Mouse (Mus musculus) kidney, postnatal 0 days (tissue): ENCODE data around the gene Ube2c. TPM values are rescaled to one million over a fixed set of nuclear protein-coding genes. Genes with fewer than 3 reads are reported as not detected.

Experiments
- ATAC-seq: fragments of 200-750 bp; cut with Nextera tagmentation; replicated peaks from 2 replicates; pipeline ENCODE4 v1.8.0; 2017; ENCODE audit warnings: low read depth, moderate number of reproducible peaks, moderate TSS enrichment, moderate library complexity; ENCODE audit not compliant: low FRiP score
- DNase-seq: peaks from one replicate; pipeline ENCODE4 v3.0.0-alpha.2; 2016; ENCODE audit warnings: low spot score
- H3K27ac ChIP-seq: fragments of 300-500 bp; sonication (generic); 2 replicates; pipeline ENCODE4 v1.5.1; 2014; ENCODE audit warnings: mild to moderate bottlenecking
- H3K27me3 ChIP-seq: fragments of 300-500 bp; sonication (generic); 2 replicates; pipeline ENCODE4 v1.6.1; 2014; ENCODE audit warnings: low read length, mixed read lengths; ENCODE audit not compliant: insufficient read depth
- H3K36me3 ChIP-seq: fragments of 300-500 bp; sonication (generic); 2 replicates; pipeline ENCODE4 v1.6.1; 2014; ENCODE audit warnings: low read length, mixed read lengths; ENCODE audit not compliant: insufficient read depth
- H3K4me1 ChIP-seq: fragments of 300-500 bp; sonication (generic); replicated peaks from 2 replicates; pipeline ENCODE4 v1.6.1; 2014; ENCODE audit warnings: antibody characterized with exemption, low read length, mixed read lengths; ENCODE audit not compliant: insufficient read depth
- H3K4me2 ChIP-seq: fragments of 300-500 bp; sonication (generic); 2 replicates; pipeline ENCODE4 v1.6.1; 2014; ENCODE audit warnings: mild to moderate bottlenecking, low read length, moderate library complexity, mixed read lengths
- H3K4me3 ChIP-seq: fragments of 300-500 bp; sonication (generic); replicated peaks from 2 replicates; pipeline ENCODE4 v1.5.1; 2014; ENCODE audit warnings: low read depth, low read length
- H3K9ac ChIP-seq: fragments of 300-500 bp; sonication (generic); 2 replicates; pipeline ENCODE4 v1.6.1; 2014; ENCODE audit warnings: low read depth, low read length
- H3K9me3 ChIP-seq: fragments of 300-500 bp; sonication (generic); replicated peaks from 2 replicates; pipeline ENCODE4 v1.6.1; 2016; ENCODE audit warnings: low read length, inconsistent platforms, mixed read lengths
- CTCF ChIP-seq: IDR thresholded peaks from 2 replicates; pipeline ENCODE4 v1.5.1; 2016; ENCODE audit warnings: antibody characterized with exemption, low read depth, mild to moderate bottlenecking, moderate library complexity
- WGBS: fragments of 180-500 bp; shearing (Covaris S2); extraction: QIAGEN DNeasy Blood & Tissue Kit; methylation state at CpG from one replicate; pipeline ENCODE4 v1.1.7; 2014; 5-methylcytosine and 5-hydroxymethylcytosine counted together
- polyA plus RNA-seq: library from polyadenylated mRNA; unstranded; fragments of >200 nt; fragmentation: Nextera tagmentation; extraction: Ambion mirVana; gene quantifications from 2 replicates; pipeline ENCODE4 v1.2.1, GENCODE M21; 2015

Gene Ube2c
- polyA plus RNA-seq, result 132 and 156 TPM in 2 replicates

DNA sequence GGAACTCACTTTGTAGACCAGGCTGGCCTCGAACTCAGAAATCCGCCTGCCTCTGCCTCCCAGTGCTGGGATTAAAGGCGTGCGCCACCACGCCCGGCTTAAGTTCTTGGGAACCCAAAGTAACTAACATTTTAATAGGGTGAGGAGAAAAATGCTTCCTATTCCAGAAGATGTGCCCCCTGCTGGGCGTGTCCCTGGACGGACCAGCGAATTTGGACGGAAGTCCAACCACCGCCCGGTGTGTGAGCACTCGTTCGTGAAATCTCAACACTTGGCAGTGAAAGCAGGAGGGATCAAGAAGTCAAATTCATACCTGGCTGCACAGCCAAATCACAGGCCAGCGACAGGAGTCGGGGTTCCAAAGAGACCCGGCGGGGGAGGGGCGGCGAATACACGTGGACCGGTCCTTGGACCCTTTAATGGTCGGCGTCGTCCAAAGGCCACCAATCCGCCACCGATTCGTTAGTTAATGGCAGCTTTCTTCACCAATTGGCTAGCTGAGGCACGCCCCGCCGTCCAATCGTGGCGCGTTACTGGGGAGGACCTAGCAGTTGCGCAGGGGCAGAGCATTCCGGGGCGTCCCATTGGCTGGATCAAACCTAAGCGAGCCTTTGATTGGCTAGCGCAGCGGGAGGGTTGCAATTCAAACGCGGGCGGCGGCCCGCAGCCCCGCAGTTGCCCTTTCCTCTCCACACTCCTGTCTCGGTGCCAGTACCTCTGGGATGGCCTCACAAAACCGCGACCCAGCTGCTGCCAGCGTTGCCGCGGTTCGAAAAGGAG lies at the start of gene Ube2c:
Ube2c (plus strand) TSS at position 641 of the 780 bp plus-strand sequence.
- 3% methylated on average over 53 of the region's 53 CpGs for WGBS
- H3K9me3 ChIP-seq, result no peaks in the 10 kb centered on the region
- H3K4me3 ChIP-seq, result peak within 1 kb of the TSS; percentile 81
- peak within 1 kb of the TSS; percentile 90 for H3K4me2 ChIP-seq
- H3K27ac ChIP-seq, result no peak within 1 kb of the TSS
- peak within 1 kb of the TSS; percentile 65 for H3K9ac ChIP-seq
- ATAC-seq (peak; percentile 99), DNase-seq (peak; percentile 100)
- TF ChIP-seq CTCF, result peak; percentile 52
- H3K4me1 ChIP-seq, result 0 out of 2 replicates have a peak, but pooled peaks cover 9% of the 10 kb centered on the region
- H3K36me3 ChIP-seq, result peaks cover 25% of the 10 kb centered on the region
- H3K27me3 ChIP-seq, result no peaks in the 10 kb centered on the region

DNA sequence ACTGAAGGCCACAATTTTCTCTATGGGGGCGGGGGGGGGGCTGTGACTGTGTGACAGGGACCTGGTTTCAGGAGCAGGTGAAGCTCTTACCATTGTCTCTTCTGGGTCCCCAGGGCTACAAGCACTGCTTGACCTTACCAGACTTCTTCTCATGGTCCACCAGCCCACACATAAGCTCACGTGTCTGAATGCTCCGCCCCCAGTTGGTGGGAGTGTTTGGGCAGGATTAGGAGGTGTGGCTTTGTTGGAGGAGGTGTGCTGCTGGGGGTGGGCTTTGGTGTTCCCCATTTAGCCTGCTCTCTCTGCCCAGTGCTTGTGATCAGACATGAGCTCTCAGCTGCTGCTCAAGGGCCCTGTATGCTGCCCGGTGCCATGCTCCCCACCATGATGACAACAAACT lies 46.4 kb upstream of the Ube2c start:
- Histone ChIP-seq H3K36me3 (no peaks in the 10 kb centered on the region), H3K4me1 (no peaks in the 10 kb centered on the region), H3K9me3 (no peaks in the 10 kb centered on the region), H3K4me3 (no peak overlapping the region), H3K4me2 (no peak overlapping the region), H3K9ac (no peak overlapping the region), H3K27ac (no peak overlapping the region), H3K27me3 (no peaks in the 10 kb centered on the region)
- no peak for ATAC-seq
- WGBS, result 60% methylated on average over 4 of the region's 4 CpGs
- no peak for TF ChIP-seq CTCF
- DNase-seq, result no peak

DNA sequence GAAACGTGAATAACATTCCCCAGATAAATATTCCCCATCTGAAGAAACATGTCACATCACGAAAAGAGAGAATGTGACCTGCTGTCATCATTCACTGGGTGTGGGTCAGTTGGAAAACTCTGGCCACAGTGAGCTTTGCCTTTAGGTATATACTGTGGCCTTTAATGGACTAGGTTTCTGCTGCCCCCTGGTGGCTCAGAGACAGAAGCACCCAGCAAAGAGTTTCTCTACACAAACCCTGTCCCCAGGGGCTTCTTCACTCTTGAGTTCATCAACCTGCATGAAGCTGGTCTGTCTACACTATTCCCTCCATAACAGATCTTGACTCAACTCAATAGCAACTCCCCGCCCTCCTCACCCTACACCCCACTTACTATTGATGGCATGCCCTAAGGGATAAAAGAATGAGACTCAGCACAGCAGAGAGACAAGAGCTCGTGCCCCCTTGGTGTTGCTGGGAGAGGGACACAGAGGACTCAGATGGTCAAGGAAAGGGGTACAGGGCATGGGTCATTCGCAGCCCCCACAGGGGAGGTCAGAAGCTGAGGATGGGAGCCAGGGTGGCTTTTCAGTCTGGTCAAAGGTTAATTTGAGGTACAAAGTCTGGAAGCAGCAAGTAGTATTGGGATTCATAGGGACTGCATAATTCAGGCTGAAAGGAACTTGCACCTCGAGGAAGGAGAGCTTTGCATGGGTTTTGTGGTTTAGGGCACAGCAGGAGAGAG lies 43.6 kb upstream of the Ube2c start:
- peak; percentile 40; the same call in 1 of the 2 replicates for ATAC-seq
- no peaks in the 10 kb centered on the region for H3K27me3 ChIP-seq
- no peaks in the 10 kb centered on the region for H3K9me3 ChIP-seq
- H3K4me3 ChIP-seq, result no peak overlapping the region
- peak; percentile 94 for TF ChIP-seq CTCF
- DNase-seq, result peak; percentile 86
- H3K9ac ChIP-seq, result no peak overlapping the region
- H3K27ac ChIP-seq, result no peak overlapping the region
- H3K4me2 ChIP-seq, result no peak overlapping the region
- no peaks in the 10 kb centered on the region for H3K4me1 ChIP-seq
- H3K36me3 ChIP-seq, result no peaks in the 10 kb centered on the region
- WGBS, result 22% methylated on average over 6 of the region's 6 CpGs

DNA sequence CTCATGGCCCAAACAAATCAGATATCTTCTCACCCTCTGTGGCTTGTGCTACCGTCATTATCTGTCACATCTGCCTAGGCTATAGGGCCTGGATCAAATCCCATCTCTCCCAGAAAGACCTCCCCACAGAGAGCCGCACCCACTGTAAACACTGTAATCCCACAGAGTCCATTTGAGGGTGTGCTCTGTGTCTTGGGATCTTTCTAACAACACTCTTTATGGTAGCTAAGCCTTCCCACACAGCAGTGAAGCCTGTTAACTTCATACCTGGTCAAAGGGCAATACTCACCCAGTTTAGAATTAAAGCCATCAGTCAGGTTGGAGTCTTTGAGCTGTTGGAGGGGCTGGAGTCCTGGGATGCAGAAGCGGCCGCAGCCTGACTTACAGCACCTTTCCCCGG lies 38.0 kb upstream of the Ube2c start:
- H3K36me3 ChIP-seq, result no peaks in the 10 kb centered on the region
- H3K4me3 ChIP-seq, result no peak overlapping the region
- H3K9ac ChIP-seq, result no peak overlapping the region
- H3K27ac ChIP-seq, result no peak overlapping the region
- DNase-seq (no peak), ATAC-seq (no peak)
- no peaks in the 10 kb centered on the region for H3K9me3 ChIP-seq
- 68% methylated on average over 5 of the region's 5 CpGs for WGBS
- no peaks in the 10 kb centered on the region for H3K27me3 ChIP-seq
- no peak for TF ChIP-seq CTCF
- H3K4me1 ChIP-seq, result no peaks in the 10 kb centered on the region
- no peak overlapping the region for H3K4me2 ChIP-seq

DNA sequence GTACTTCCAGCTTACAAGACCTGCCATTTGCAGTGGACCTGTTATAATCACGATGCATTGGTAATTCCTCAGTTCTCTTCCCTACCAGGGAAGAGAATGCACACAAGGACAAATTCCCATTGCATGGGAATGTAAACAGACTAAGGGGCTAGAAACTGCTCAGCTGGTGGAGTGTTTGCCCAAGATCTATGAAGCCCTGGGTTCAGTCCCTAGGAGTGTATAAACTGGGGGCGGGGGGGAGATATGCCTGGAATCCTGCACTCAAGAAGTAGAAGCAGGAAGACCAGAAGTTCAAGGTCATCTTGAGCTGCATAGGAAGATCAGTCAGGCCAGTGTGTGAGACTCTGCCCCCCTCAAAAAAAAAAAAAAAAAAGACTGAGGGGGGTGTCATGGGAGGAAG lies 36.4 kb upstream of the Ube2c start:
- no peak for DNase-seq
- Histone ChIP-seq H3K4me3 (no peak overlapping the region), H3K27ac (no peak overlapping the region), H3K9me3 (no peaks in the 10 kb centered on the region), H3K4me2 (no peak overlapping the region), H3K36me3 (no peaks in the 10 kb centered on the region), H3K4me1 (no peaks in the 10 kb centered on the region), H3K9ac (no peak overlapping the region), H3K27me3 (no peaks in the 10 kb centered on the region)
- 91% methylated on average over 2 of the region's 2 CpGs for WGBS
- ATAC-seq, result no peak
- TF ChIP-seq CTCF, result no peak

- ATAC-seq, result no peak
- Histone ChIP-seq H3K4me3 (no peak overlapping the region), H3K27ac (no peak overlapping the region), H3K9ac (no peak overlapping the region), H3K4me1 (no peaks in the 10 kb centered on the region), H3K4me2 (no peak overlapping the region), H3K27me3 (no peaks in the 10 kb centered on the region), H3K36me3 (no peaks in the 10 kb centered on the region), H3K9me3 (no peaks in the 10 kb centered on the region)
- TF ChIP-seq CTCF, result no peak
- no peak for DNase-seq
- 79% methylated on average over 5 of the region's 5 CpGs for WGBS
Measured at GRCm38 (mm10) chr2:164734839-164735238, 34.9 kb upstream of the Ube2c start.
